Mouse (Mus musculus): ENCODE results near the gene Dnah2. TPM values are rescaled to one million over a fixed set of nuclear protein-coding genes. Genes with fewer than 3 reads are reported as not detected.

The Dnah2 gene
- total RNA-seq (2021) = under 1 TPM; 0.10 to 0.30 TPM
- long read RNA-seq, experiment 1 = 0 reads
- long read RNA-seq, experiment 2 = 0 reads

DNA sequence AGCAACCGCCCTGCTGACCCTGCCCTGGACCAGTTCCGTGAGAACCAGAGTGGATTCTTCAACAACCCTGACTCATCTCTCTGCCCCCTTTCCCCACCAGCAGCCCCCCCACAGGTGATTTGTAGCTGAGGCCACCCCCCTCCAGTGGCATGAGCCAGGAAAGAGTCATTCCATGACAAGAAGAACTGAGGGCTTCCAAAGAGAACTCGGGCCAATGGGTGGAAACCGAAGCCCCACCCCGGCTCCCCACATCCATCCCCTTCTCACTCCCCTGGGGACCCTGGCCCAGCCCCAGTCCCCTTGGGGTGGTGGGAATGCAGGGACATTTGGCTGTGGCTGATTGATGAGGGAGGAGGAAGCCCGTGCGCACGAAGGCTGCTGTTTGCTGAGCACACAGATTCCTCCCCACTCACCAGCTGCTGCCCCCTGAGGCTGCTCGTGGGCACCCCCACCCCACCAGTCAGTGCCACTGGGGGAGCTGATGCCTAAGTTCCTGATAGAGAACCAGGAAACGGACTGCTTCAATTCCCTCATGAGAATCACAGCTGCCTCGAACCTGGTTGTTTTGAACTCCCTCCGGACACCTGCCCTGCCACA is at the start of gene Dnah2:
Gene Dnah2, minus strand, starts transcription at position 51 of the 597 bp plus-strand sequence.
- DNase-seq = no peak

DNA sequence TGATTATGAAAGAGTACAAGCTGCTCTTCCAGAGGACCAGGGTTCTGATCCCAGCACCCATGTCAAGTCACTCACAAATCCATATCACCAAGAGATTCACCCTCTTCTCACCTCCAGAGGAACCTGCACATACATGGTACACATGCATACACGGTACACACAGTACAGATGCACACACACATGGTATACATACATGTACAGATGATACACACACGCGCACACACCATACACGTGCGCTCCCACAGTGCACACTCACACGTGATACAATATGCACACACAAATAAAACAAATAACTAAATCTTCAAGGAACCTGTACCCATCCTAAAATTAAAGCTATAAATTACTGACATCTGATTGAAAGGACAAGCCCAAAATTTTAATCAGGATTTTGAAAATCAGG is 45.9 kb upstream of the Dnah2 start:
- no peak for DNase-seq

- no peak for DNase-seq
Observed at GRCm38 (mm10) chr11:69592799-69593198, 43.9 kb upstream of the Dnah2 start.

- no peak for DNase-seq
Observed at GRCm38 (mm10) chr11:69591899-69592637, 43.2 kb upstream of the Dnah2 start.

DNA sequence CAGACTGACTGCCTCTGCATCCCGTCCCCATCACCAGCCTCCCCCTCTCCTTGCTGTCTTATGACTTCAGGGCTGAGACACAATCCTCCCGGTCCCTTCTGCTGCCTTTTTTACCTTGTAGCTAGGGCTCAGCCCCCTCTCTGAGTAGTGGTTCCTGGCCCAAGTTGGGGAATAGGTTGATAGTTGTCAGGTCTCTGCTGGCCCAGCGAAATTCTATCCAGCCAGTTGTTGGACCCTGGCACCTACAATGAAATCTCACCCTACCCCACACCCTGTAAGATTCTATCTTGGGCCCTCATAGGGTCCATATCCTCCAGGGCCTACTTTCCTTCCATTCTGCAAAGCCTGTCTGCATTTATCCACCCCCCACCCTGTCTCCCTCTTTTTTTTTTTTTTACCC is 42.5 kb upstream of the Dnah2 start:
- DNase-seq = no peak

DNA sequence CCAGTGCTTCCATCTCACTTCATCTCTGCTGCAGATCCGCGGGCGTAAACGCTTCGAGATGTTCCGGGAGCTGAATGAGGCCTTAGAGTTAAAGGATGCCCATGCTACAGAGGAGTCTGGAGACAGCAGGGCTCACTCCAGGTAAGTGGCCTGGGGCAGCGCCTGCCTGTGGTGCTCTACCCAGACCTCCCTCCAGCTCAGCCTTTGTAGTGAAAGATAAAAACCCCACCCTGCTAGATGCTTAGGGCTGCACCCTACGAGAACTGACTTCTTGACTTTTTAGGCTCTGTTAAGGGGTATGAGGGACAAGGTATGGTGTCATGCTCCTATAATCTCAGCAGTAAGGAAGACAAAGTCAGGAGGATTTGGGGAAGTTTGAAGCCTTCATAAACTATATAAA is 41.7 kb upstream of the Dnah2 start:
- no peak for DNase-seq

GRCm38 (mm10) chr11:69589207-69589834 is 40.4 kb upstream of the Dnah2 start:
- no peak for DNase-seq

DNA sequence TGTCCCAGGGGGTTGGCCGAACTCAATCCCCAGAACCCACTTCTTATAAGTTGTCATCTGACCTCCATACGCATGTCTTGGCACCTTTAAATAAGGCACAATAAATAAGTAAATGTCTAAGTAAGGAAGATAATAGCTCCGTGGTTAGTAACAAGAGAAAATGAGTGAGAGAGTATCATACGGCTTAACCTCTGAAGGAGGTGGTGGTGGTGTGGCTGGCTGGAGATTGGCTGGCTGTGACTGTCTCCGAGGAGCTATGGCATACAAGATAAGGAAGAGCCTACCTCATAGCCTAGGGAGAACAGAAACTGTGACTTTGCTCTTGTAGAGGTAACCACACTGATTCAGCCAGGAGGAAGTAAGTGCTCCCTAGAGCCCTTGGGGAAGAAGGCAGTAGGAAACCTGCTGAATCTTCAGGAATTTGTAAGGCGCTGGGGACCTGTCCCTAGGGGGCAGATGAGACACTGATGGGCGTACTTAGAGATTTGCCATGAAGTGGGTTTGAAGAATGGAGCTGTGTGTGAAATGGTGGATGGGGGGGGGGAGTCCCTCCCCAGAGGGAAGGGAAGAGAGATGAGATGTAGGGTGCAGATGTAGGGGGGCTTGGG is 36.9 kb upstream of the Dnah2 start:
- no peak for DNase-seq

DNA sequence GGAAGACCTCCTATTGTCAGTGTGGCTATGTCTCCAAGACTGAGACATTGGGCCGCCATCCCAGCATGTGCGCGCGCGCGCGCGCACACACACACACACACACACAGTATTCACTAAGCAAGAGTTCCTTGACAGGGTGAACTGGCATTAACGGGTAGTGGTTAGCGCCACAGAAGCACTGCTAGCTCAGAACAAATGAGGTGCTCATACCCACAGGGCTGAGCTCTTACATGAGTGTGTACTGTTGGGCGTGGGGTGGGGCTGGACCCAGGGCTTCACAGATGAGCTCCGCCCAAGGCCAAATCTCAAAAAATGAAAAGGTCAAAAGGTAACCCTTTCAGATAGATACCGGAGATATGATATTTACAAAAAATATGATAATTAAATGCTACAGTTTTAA is 36.0 kb upstream of the Dnah2 start:
- no peak for DNase-seq

DNA sequence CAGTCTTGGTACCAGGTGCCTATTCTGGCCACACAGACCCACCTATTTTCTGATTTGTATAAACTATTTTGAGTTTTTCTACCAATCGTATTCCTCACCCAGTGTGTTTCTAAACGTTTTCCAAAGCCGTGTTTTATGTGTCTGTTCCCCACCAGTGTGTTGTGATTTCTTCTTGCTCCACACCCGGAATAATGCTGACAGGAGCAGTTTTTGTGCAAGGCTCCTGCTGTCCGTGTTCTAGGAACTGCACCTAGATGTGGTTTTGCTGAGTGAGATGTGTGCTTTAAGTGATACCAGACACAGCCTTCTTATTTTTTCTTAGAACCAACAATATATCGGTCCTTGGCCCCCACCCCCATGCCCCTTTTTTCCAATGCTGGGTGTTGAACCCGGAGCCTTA is 35.1 kb upstream of the Dnah2 start:
- no peak for DNase-seq

GRCm38 (mm10) chr11:69582230-69582805 is 33.4 kb upstream of the Dnah2 start:
- no peak for DNase-seq

DNA sequence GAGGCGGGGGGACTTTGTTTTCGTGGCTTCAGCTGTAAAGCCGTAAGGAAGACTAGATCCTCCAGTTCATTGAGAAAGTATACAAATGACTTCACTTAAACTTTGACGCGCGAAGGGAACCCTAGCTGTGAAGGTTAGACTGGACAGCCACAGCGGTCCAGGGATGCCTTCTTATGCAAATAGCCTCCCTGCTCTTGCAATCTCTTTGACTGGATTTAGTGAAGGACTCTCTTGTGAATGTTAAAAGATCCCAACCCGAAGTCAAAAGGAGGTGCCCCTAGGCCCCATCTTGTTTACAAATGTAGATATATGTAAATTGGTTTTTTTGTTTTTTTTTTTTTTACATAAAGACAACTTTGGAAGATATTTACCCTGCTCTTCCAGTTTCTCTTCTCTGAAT is 32.9 kb upstream of the Dnah2 start:
- DNase-seq = no peak

- peak; percentile 95 for DNase-seq
Observed at GRCm38 (mm10) chr11:69581147-69581688, 32.3 kb upstream of the Dnah2 start.

DNA sequence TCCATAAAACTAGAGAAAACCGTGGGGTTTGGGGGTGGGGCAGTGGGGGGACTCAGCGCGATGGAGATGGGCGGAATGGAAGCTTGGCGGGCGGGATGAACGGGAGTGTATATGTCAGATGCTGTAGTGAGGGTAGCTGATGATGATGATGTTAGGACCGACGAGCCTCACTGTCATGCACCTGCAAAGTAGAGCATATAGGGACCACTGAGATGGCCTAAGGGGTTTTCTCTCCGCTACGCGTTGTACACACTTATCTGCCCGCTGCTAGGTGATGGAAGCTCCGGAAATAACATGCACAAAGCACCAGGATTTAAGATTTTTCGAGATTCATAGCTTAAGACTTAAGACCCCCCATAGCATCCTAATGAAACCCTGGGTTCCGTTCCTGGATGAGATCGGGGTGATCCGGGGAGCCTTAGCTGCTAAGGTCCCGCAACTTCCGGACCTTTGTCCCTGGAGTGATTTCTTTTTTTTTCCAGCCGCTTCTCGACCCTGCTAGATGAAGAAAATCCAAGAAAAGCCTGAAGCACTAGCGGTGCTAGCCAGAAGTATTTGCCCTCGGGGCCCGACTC is 31.7 kb upstream of the Dnah2 start:
- no peak for DNase-seq

DNA sequence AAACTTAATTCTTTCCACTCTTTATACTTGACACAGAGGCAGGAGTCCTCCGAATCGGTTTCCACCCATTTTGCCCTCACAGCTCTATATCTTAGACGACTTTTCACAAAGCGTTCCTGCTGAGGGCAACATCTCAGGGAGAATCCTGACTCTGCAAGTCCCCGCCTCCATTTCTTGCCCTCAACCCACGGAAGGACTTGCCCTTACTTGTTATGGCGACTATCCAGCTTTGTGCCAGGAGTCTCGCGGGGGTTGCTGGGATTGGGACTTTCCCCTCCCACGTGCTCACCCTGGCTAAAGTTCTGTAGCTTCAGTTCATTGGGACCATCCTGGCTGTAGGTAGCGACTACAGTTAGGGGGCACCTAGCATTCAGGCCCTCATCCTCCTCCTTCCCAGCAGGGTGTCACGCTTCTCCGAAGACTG is 31.2 kb upstream of the Dnah2 start, which contains the start of the genes Wrap53 and Trp53:
Gene Wrap53, minus strand, starts transcription at position 165 of the 424 bp plus-strand sequence.
Gene Trp53, plus strand, starts transcription at position 269 of the 424 bp plus-strand sequence.
- peak; percentile 91 to 93 for DNase-seq

DNA sequence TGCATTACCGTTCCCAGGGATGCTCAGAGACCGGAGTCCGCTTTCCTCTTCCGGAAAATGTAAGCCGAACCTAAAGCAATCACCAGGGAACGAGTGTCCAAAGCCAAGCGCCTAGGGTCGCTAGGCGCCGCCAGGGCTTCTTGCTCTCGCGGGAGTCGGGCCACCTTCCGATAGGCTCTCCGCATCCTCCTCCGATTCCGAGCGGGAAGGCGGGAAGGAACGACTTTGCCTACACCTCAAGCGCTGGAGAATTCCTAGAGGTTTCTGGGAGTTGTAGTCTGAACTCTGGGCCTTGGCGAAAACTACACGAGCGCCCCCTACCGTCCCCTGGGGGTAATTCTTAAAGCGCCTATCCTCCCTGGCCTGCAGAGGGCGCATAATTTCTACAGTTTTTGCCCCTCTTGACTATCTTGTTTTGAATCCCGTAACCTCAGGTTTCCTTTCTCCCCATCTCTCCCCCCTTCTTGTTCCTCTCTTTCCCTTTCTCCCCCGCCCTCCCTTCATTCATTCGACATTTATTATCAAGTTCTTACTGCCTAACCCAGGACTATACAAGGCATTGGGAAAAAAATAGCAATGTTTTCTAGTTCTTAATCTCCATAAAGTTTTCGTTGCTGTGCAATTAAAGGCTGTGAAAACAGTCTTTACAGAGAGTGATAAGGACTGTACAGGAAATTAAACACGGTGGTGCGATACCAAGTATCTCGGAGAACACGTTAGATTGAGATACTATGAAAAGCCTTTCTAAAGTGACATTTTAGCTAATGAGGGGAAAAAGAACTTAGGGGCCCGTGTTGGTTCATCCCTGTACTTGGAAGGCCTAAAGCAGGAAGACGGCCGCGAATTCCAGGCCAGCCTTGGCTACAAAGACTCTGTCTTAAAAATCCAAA is 30.5 kb upstream of the Dnah2 start:
- peak; percentile 95 to 96 for DNase-seq

GRCm38 (mm10) chr11:69578301-69578700 is 29.4 kb upstream of the Dnah2 start:
- DNase-seq = no peak

DNA sequence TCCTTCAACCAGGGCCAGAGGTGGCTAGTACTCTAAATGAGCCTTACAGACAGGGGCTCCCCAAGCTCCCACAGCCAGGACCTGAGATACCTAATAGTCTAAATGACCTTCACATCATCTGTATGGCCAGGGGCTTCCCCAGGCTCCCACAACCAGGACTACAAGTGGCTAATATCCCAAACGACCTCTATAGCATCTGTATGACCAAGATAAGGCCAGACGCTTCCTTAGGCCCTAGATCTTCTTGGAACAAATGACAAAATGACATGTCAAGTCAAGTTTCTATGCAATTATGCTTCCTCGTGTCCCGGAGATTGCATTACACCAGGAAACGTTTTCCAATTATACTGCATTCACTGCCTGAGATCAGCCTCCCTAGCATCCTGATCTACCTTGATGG is 27.4 kb upstream of the Dnah2 start:
- no peak for DNase-seq

- no peak for DNase-seq
Observed at GRCm38 (mm10) chr11:69575220-69575619, 26.3 kb upstream of the Dnah2 start.

DNA sequence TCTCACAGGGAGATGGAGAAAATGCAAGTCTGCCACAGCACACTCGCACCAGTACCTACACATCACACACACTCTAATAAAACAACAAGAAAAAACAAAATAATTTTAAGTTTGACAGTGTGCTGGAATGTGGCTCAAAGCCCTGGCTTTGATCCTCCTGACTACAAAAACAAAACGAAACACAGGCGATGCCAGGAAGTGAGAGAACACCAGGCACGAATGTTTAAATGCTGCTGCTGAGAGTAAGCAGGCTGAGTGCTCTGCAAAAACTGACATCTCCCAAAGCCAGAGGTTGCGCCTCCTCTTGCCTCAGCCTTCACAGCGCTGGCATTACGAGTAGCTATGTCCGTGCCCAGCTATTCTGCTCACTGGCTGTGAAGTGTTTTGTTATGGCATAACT is 16.2 kb upstream of the Dnah2 start:
- DNase-seq = no peak

- DNase-seq = no peak
Observed at GRCm38 (mm10) chr11:69564391-69564790, 15.5 kb upstream of the Dnah2 start.

All from adrenal gland, postnatal 36 days (tissue).